Mouse (Mus musculus) myocyte (in vitro differentiated cells): ENCODE measurements around the gene T2.

Experiments
- MAX ChIP-seq: IDR thresholded peaks from one replicate; pipeline ENCODE4 v1.6.1; 2011; ENCODE audit warnings: low read depth, mild to moderate bottlenecking, control low read depth
- MYOD1 ChIP-seq, 3 experiments: IDR thresholded peaks; one replicate each; pipeline ENCODE4 v1.6.1; 2011; ENCODE audit warnings: control low read depth in 2 of 3, low read depth in 2 of 3, mild to moderate bottlenecking in 2 of 3, moderate library complexity in 1 of 3; ENCODE audit not compliant: insufficient read length in 2 of 3, control insufficient read depth in 1 of 3
- MYOG ChIP-seq, 3 experiments: IDR thresholded peaks; one replicate each; pipeline ENCODE4 v1.6.1; 2011; ENCODE audit warnings: control low read depth in 2 of 3, low read depth in 2 of 3, mild to moderate bottlenecking in 2 of 3; ENCODE audit not compliant: insufficient read length in 2 of 3, control insufficient read depth in 1 of 3, insufficient read depth in 1 of 3
- POLR2A ChIP-seq: IDR thresholded peaks from one replicate; pipeline ENCODE4 v1.6.1; 2011; ENCODE audit warnings: low read depth, mild to moderate bottlenecking, control low read depth, moderate library complexity; ENCODE audit not compliant: insufficient read length
- TCF12 ChIP-seq: IDR thresholded peaks from one replicate; pipeline ENCODE4 v1.6.1; 2011; ENCODE audit warnings: mild to moderate bottlenecking, control low read depth; ENCODE audit not compliant: poor library complexity, insufficient read depth, severe bottlenecking
- USF1 ChIP-seq: IDR thresholded peaks from one replicate; pipeline ENCODE4 v1.6.1; 2011; ENCODE audit warnings: low read depth, mild to moderate bottlenecking, control low read depth, moderate library complexity

DNA sequence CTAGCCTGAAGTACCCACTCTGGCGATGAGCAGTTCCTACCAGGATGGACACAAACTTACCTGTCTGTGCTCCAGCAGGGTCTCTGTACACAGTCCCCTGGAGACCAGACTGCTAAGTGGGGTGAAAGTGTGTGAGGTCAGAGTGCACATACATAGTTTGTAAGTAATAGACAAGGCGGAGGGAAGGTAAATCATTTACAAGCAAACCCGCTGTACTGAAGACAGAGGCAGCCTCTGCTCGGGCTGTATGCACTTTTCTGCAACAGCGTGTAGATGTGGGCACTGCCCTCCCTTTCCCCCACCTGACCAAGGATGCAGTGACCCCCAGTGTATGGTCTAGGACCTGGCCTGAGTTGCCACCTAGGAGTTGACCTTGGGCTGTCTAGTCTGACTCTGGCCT, 57.9 kb downstream of the T2 start:
- TF ChIP-seq POLR2A (no peak), USF1 (no peak), MYOG (IDR thresholded peaks at IDR 0.05; ENCODE audit: control insufficient read depth in 1 of 3, insufficient read depth in 1 of 3, insufficient read length in 2 of 3, low read depth in 2 of 3) (no peak), MAX (no peak), TCF12 (no peak), MYOD1 (IDR thresholded peaks at IDR 0.05; ENCODE audit: control insufficient read depth in 1 of 3, insufficient read length in 2 of 3, low read depth in 2 of 3) (no peak)
